Mouse (Mus musculus): ENCODE results near the gene Maml1. TPM values are rescaled to one million over a fixed set of nuclear protein-coding genes. Genes with fewer than 3 reads are reported as not detected.

Maml1 gene
- polyA plus RNA-seq, 1 experiment from 2014 or later: 3.9 TPM

DNA sequence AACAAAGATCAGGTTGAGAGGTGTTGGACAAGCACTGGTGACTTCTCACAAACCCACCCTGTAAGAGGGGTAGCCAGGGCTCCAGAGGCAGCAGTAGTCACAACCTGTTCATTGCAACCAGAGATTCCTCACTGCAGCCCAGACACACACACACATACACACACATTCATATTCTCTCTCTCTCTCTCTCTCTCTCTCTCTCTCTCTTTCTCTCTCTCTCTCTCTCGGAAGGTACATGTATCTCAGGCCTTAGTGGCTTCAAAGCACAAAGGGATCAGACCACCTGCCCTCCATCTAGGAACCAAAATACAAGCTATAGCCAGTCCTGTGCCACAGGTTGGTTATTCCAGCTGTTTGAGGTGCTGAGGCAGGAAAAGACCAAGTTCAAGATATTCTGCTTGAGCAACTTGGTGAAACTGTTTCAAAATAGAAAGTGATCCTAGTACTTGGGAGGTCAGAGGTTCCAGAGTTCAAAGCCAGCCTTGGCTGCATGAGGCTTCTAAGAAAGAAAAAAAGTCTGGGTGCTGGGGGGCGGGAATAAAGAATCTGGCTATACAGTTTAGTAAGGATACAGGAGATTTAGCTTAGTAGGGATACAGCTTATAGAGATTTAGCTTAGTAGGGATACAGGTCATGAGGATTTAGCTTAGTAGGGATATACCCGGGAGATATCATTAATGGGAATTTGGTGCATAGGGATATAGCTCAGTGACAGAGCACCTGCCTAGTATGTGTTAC is 80.6 kb downstream of the Maml1 start:
- WGBS: 95% methylated on average over 3 of the region's 3 CpGs
- Histone ChIP-seq H3K27ac (ENCODE audit: low read length) (no peak overlapping the region), H3K4me2 (ENCODE audit: low read length) (peak overlapping the region; percentile 58), H3K4me3 (replicated peaks; ENCODE audit: low read length) (peak overlapping the region; percentile 94; the same call in 1 of the 2 replicates), H3K9me3 (ENCODE audit: control insufficient read depth, low read length) (no peaks in the 10 kb centered on the region), H3K4me1 (replicated peaks; ENCODE audit: control insufficient read depth, insufficient read depth, low read length) (peaks cover 22% of the 10 kb centered on the region), H3K9ac (replicated peaks; ENCODE audit: low read depth, low read length) (no peak overlapping the region), H3K27me3 (replicated peaks; ENCODE audit: control insufficient read depth, insufficient read depth, low read length) (no peaks in the 10 kb centered on the region), H3K36me3 (ENCODE audit: control insufficient read depth, insufficient read depth) (peaks cover 5% of the 10 kb centered on the region; the same call in 1 of the 2 replicates)
- no peak for ATAC-seq

DNA sequence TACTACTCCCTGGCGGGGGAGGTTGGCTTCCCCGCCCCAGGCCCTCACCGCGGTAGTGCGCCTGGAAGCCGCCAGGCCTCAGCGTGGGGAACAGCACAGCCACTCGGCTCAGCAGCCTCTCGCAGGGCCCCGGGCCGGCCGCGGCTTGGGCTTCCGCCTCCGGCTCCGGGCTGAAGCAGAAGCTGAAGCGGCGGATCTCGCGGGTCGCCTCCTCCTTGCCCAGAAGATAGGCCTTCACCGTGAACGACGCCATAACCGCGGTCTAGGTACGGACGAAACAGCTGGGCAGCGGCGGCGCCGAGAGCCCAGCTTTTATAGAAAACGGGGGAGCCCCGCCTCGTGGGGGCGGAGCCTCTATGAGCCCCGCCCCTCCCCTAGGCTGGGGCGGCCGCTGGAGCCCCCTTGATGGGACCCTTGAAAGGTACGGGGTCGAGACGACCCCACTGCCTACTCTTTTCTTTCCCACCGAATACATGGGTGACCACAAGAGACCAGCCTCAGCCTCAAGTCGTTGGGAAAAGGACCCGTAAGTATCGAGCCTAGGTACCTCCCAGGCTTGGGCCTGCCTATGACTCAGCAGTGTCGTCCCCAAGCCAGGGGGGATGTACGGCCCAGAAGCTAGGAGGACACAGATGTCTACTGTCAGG is 81.5 kb downstream of the Maml1 start, which contains the start of the genes Sqstm1 and Mgat4b:
Sqstm1 (minus strand) TSS at position 323 of the 647 bp plus-strand sequence.
Mgat4b (plus strand) TSS at position 386 of the 647 bp plus-strand sequence.
- no peaks in the 10 kb centered on the region for H3K9me3 ChIP-seq (ENCODE audit: control insufficient read depth, low read length)
- peak; percentile 77 for ATAC-seq
- no peaks in the 10 kb centered on the region for H3K27me3 ChIP-seq (replicated peaks; ENCODE audit: control insufficient read depth, insufficient read depth, low read length)
- peak within 1 kb of the TSS; percentile 94 for H3K4me3 ChIP-seq (replicated peaks; ENCODE audit: low read length)
- H3K27ac ChIP-seq (ENCODE audit: low read length): peak within 1 kb of the TSS; percentile 96
- peaks cover 21% of the 10 kb centered on the region for H3K4me1 ChIP-seq (replicated peaks; ENCODE audit: control insufficient read depth, insufficient read depth, low read length)
- H3K9ac ChIP-seq (replicated peaks; ENCODE audit: low read depth, low read length): peak within 1 kb of the TSS; percentile 90
- under 1% methylated on average over 48 of the region's 48 CpGs for WGBS
- H3K4me2 ChIP-seq (ENCODE audit: low read length): peak within 1 kb of the TSS; percentile 58
- H3K36me3 ChIP-seq (ENCODE audit: control insufficient read depth, insufficient read depth): peaks cover 9% of the 10 kb centered on the region; the same call in 1 of the 2 replicates

DNA sequence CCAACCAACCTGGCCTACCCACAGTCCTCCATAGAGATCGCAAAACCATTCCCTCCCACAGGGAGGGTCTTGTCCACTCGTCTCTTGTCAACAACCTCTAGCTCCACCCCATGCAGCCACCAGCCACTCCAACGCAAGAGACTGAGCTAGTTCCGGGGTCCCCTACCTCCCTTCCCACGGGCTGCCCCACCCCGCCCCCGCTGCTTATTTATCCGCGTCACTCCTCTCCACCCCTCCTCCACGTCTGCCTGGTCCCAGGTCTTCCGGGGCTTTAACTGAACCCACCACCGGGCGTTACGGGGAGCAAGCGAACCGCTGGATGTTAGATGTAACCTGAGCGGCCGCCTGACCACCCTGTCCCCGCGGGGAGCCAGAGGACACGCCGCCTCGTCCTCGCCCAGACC is 82.0 kb downstream of the Maml1 start:
- Histone ChIP-seq H3K9me3 (ENCODE audit: control insufficient read depth, low read length) (no peaks in the 10 kb centered on the region), H3K4me2 (ENCODE audit: low read length) (peak overlapping the region; percentile 58), H3K4me3 (replicated peaks; ENCODE audit: low read length) (peak overlapping the region; percentile 94), H3K9ac (replicated peaks; ENCODE audit: low read depth, low read length) (peak overlapping the region; percentile 90), H3K27ac (ENCODE audit: low read length) (peak overlapping the region; percentile 96), H3K27me3 (replicated peaks; ENCODE audit: control insufficient read depth, insufficient read depth, low read length) (no peaks in the 10 kb centered on the region), H3K4me1 (replicated peaks; ENCODE audit: control insufficient read depth, insufficient read depth, low read length) (peaks cover 19% of the 10 kb centered on the region), H3K36me3 (ENCODE audit: control insufficient read depth, insufficient read depth) (peaks cover 10% of the 10 kb centered on the region; the same call in 1 of the 2 replicates)
- ATAC-seq: peak; percentile 96
- WGBS: 0% methylated on average over 24 of the region's 24 CpGs

DNA sequence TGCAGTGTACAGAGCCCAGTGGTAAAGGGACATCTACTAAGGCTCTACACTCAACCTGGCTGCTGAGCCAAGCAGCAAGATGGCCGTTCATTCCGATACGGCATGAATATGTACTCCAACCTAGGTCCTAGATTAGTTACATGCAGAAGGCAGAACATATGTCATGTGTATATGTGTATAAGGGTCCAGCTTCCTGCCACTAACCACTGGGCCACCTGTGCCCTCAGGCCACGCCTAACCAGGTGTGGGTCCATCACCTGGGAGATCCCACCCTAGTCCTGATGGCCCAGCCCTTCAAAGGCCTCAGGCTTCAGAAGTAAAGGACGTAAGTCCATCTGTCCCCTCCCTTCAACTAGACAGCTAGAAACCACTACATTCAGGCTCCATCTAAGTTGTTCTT is 84.1 kb downstream of the Maml1 start:
- Histone ChIP-seq H3K27me3 (replicated peaks; ENCODE audit: control insufficient read depth, insufficient read depth, low read length) (no peaks in the 10 kb centered on the region), H3K9me3 (ENCODE audit: control insufficient read depth, low read length) (no peaks in the 10 kb centered on the region), H3K36me3 (ENCODE audit: control insufficient read depth, insufficient read depth) (peaks cover 22% of the 10 kb centered on the region), H3K4me2 (ENCODE audit: low read length) (no peak overlapping the region), H3K4me1 (replicated peaks; ENCODE audit: control insufficient read depth, insufficient read depth, low read length) (peaks cover 19% of the 10 kb centered on the region), H3K4me3 (replicated peaks; ENCODE audit: low read length) (no peak overlapping the region), H3K27ac (ENCODE audit: low read length) (no peak overlapping the region), H3K9ac (replicated peaks; ENCODE audit: low read depth, low read length) (no peak overlapping the region)
- ATAC-seq: no peak
- 92% methylated on average over 5 of the region's 5 CpGs for WGBS

DNA sequence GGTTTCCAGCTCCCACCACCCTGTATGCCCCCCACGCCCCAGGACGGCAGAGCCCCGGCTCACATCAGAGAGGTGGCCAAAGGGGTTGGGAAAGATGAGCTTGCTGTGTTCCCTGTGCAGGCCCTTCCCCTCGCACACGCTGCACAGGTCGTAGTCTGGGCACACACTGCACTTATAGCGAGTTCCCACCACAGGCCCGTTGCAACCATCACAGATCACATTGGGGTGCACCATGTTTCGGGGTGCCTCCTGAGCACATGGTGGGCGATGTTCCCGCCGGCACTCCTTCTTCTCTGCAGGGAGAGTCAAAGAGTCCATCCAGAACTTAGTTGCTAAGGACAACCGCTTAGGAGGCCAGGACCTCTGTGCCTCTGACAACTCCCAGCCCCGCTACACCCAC is 84.8 kb downstream of the Maml1 start:
- no peak for ATAC-seq

DNA sequence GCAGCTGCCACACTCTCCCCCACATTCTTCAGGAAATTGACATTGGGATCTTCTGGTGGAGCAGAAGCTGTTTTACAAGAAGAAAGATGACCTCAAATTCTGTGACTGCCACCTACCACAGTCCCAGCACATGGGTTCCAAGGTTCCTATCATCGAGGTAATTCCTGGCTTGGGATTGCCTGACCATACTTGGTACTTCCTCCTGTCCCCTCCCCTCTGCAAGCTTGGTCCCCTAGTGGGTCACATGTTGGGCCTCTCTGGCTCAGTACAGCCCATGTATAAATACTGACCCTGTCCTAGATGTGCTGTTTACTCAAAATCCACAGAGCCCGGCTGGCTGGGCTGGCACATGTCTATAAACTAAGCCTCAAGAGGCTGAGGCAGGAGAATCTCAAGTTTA is 86.1 kb downstream of the Maml1 start:
- Histone ChIP-seq H3K4me1 (replicated peaks; ENCODE audit: control insufficient read depth, insufficient read depth, low read length) (peaks cover 14% of the 10 kb centered on the region), H3K9me3 (ENCODE audit: control insufficient read depth, low read length) (no peaks in the 10 kb centered on the region), H3K36me3 (ENCODE audit: control insufficient read depth, insufficient read depth) (peaks cover 36% of the 10 kb centered on the region), H3K9ac (replicated peaks; ENCODE audit: low read depth, low read length) (no peak overlapping the region), H3K4me3 (replicated peaks; ENCODE audit: low read length) (no peak overlapping the region), H3K27me3 (replicated peaks; ENCODE audit: control insufficient read depth, insufficient read depth, low read length) (no peaks in the 10 kb centered on the region), H3K27ac (ENCODE audit: low read length) (no peak overlapping the region), H3K4me2 (ENCODE audit: low read length) (no peak overlapping the region)
- 93% methylated on average over 2 of the region's 2 CpGs for WGBS
- ATAC-seq: no peak

More for the DNA sequence above, 84.8 kb downstream of the Maml1 start:
- Histone ChIP-seq H3K27me3 (replicated peaks; ENCODE audit: control insufficient read depth, insufficient read depth, low read length) (no peaks in the 10 kb centered on the region), H3K9ac (replicated peaks; ENCODE audit: low read depth, low read length) (no peak overlapping the region), H3K36me3 (ENCODE audit: control insufficient read depth, insufficient read depth) (peaks cover 23% of the 10 kb centered on the region), H3K9me3 (ENCODE audit: control insufficient read depth, low read length) (no peaks in the 10 kb centered on the region), H3K4me1 (replicated peaks; ENCODE audit: control insufficient read depth, insufficient read depth, low read length) (peaks cover 19% of the 10 kb centered on the region), H3K4me2 (ENCODE audit: low read length) (no peak overlapping the region), H3K27ac (ENCODE audit: low read length) (no peak overlapping the region), H3K4me3 (replicated peaks; ENCODE audit: low read length) (no peak overlapping the region)
- WGBS: 97% methylated on average over 14 of the region's 14 CpGs

Small RNA genes within 50 kb of the gene (microRNA-seq; reads per million reads assigned to microRNA genes)
- 1.7 reads per million for gene Mir6919

Other genes starting within 250 kb of the Maml1 start
- gene Tbc1d9b, start 160.9 kb downstream of the Maml1 start, polyA plus RNA-seq (2015; fragmentation: Nextera tagmentation; extraction: Ambion mirVana): 38.2 and 43.6 TPM in 2 replicates
- gene Mrnip, start 117.9 kb downstream of the Maml1 start, polyA plus RNA-seq (2015; fragmentation: Nextera tagmentation; extraction: Ambion mirVana): 28.4 and 33.7 TPM in 2 replicates
- gene Sqstm1, start 81.5 kb downstream of the Maml1 start, polyA plus RNA-seq (2015; fragmentation: Nextera tagmentation; extraction: Ambion mirVana): 305 and 322 TPM in 2 replicates
- gene Mgat4b, start 81.4 kb downstream of the Maml1 start, polyA plus RNA-seq (2015; fragmentation: Nextera tagmentation; extraction: Ambion mirVana): 30.6 and 33.5 TPM in 2 replicates
- 1.6 TPM in 2 replicates for gene Ltc4s, start 53.7 kb downstream of the Maml1 start, polyA plus RNA-seq (2015; fragmentation: Nextera tagmentation; extraction: Ambion mirVana)
- 273 and 290 TPM in 2 replicates for gene Canx, start 33.4 kb upstream of the Maml1 start, polyA plus RNA-seq (2015; fragmentation: Nextera tagmentation; extraction: Ambion mirVana)
- 0.75 and 1.2 TPM in 2 replicates for gene Cby3, start 62.2 kb upstream of the Maml1 start, polyA plus RNA-seq (2015; fragmentation: Nextera tagmentation; extraction: Ambion mirVana)
- 660 and 710 TPM in 2 replicates for gene Hnrnph1, start 84.7 kb upstream of the Maml1 start, polyA plus RNA-seq (2015; fragmentation: Nextera tagmentation; extraction: Ambion mirVana)
- gene Rufy1, start 138.8 kb upstream of the Maml1 start, polyA plus RNA-seq (2015; fragmentation: Nextera tagmentation; extraction: Ambion mirVana): 28.6 and 31.2 TPM in 2 replicates